In genomic region chr5:17576069-17576468, GRCm38 (mm10) we compare ENCODE assay signal across 10 mouse cellular contexts. TPM values are rescaled to one million over a fixed set of nuclear protein-coding genes. Genes with fewer than 3 reads are reported as not detected.
DNase-seq lines count a peak whose midpoint lies in the region; ATAC-seq and TF ChIP-seq lines count a peak whose summit lies in the region.
"Had no signal": no experiment of that assay in that cellular context is flagged by ENCODE, and none has a peak within 500 bp of the region (broad histone marks: within the 10 kb centered on the region; RNA-seq: fewer than 3 reads in every experiment).

No protein-coding gene starts in this region.

- peak overlapping the region; percentile 73 for H3K4me3 ChIP-seq in heart, embryonic 10.5 days
- no peak overlapping the region for H3K4me3 ChIP-seq in heart, embryonic 12.5 days
- no peak overlapping the region for H3K4me3 ChIP-seq in neural tube, embryonic 12.5 days
- peak overlapping the region; percentile 53 for H3K4me3 ChIP-seq in limb, embryonic 14.5 days (replicated peaks; ENCODE audit: low read length)
- no peak overlapping the region; the same call in 1 of the 2 replicates for H3K4me3 ChIP-seq in stomach, postnatal 0 days (ENCODE audit: low read depth, low read length)
- no peak overlapping the region for H3K4me3 ChIP-seq in cerebellum, adult 2 months (replicated peaks; ENCODE audit: insufficient read depth, low read depth, low read length)
- H3K4me3 ChIP-seq: erythroblast, embryonic 14.5 days had no signal

- H3K4me2 ChIP-seq in heart, embryonic 12.5 days: no peak overlapping the region; the same call in 1 of the 2 replicates
- peak overlapping the region; percentile 76 for H3K4me2 ChIP-seq in neural tube, embryonic 12.5 days (replicated peaks)
- H3K4me2 ChIP-seq in limb, embryonic 14.5 days (replicated peaks; ENCODE audit: low read depth, low read length, severe bottlenecking): peak overlapping the region; percentile 53
- peak overlapping the region; percentile 69 for H3K4me2 ChIP-seq in stomach, postnatal 0 days (replicated peaks; ENCODE audit: low read depth)

- WGBS in heart, embryonic 10.5 days: 60% methylated on average over 2 of the region's 2 CpGs
- WGBS in heart, embryonic 12.5 days: 50% methylated on average over 2 of the region's 2 CpGs
- 52% methylated on average over 2 of the region's 2 CpGs for WGBS in neural tube, embryonic 12.5 days
- WGBS in limb, embryonic 14.5 days: 47% methylated on average over 2 of the region's 2 CpGs
- 36% methylated on average over 2 of the region's 2 CpGs for WGBS in stomach, postnatal 0 days
- WGBS in cerebellum, adult 2 months: 52% methylated on average over 2 of the region's 2 CpGs

- DNase-seq in heart, embryonic 10.5 days (ENCODE audit: low spot score): no peak
- no peak for DNase-seq in neural tube, embryonic 10.5 days (ENCODE audit: extremely low spot score, low spot score)
- no peak for DNase-seq in limb, embryonic 14.5 days (ENCODE audit: low spot score)
- DNase-seq in stomach, postnatal 0 days (ENCODE audit: low spot score): no peak
- DNase-seq in cerebellum, adult 11-12 months: no peak
- DNase-seq in cerebellum, adult 2 months: no peak
- DNase-seq: right cerebral cortex, adult 18-20 months had no signal

- no peak for TF ChIP-seq POLR2A in limb, embryonic 14.5 days (IDR thresholded peaks at IDR 0.05; ENCODE audit: borderline replicate concordance, extremely low read depth, insufficient read depth, insufficient read length)
- no peak for TF ChIP-seq POLR2A in cerebellum, adult 2 months (IDR thresholded peaks at IDR 0.05; ENCODE audit: borderline replicate concordance, insufficient read depth, low read length)

- no peak for ATAC-seq in heart, embryonic 12.5 days (ENCODE audit: insufficient number of reproducible peaks, low FRiP score)
- no peak for ATAC-seq in neural tube, embryonic 12.5 days (ENCODE audit: low FRiP score, low read depth)
- no peak for ATAC-seq in limb, embryonic 14.5 days (ENCODE audit: low FRiP score, low read depth)
- no peak for ATAC-seq in stomach, postnatal 0 days (ENCODE audit: low FRiP score, low TSS enrichment)

- no peaks in the 10 kb centered on the region for H3K36me3 ChIP-seq in heart, embryonic 10.5 days
- H3K36me3 ChIP-seq in heart, embryonic 12.5 days: no peaks in the 10 kb centered on the region
- H3K36me3 ChIP-seq in neural tube, embryonic 12.5 days: no peaks in the 10 kb centered on the region
- no peaks in the 10 kb centered on the region; the same call in 1 of the 2 replicates for H3K36me3 ChIP-seq in limb, embryonic 14.5 days (ENCODE audit: control insufficient read depth, insufficient read depth, low read length)
- no peaks in the 10 kb centered on the region for H3K36me3 ChIP-seq in stomach, postnatal 0 days (ENCODE audit: control insufficient read depth, insufficient read depth, low read length)

- no peak overlapping the region for H3K9ac ChIP-seq in heart, embryonic 12.5 days
- H3K9ac ChIP-seq in neural tube, embryonic 12.5 days: no peak overlapping the region
- no peak overlapping the region for H3K9ac ChIP-seq in limb, embryonic 14.5 days (ENCODE audit: low read depth, low read length, severe bottlenecking)
- no peak overlapping the region for H3K9ac ChIP-seq in stomach, postnatal 0 days (ENCODE audit: low read length)

- H3K27ac ChIP-seq in heart, embryonic 10.5 days: no peak overlapping the region
- H3K27ac ChIP-seq in heart, embryonic 12.5 days (ENCODE audit: poor library complexity, severe bottlenecking): no peak overlapping the region
- no peak overlapping the region for H3K27ac ChIP-seq in neural tube, embryonic 12.5 days
- H3K27ac ChIP-seq in limb, embryonic 14.5 days (replicated peaks; ENCODE audit: low read depth, low read length): no peak overlapping the region
- H3K27ac ChIP-seq in stomach, postnatal 0 days (replicated peaks): no peak overlapping the region
- no peak overlapping the region for H3K27ac ChIP-seq in cerebellum, adult 2 months (ENCODE audit: insufficient read depth, low read length)

- no peak for TF ChIP-seq EP300 in stomach, postnatal 0 days (optimal IDR thresholded peaks at IDR 0.05)

- no peaks in the 10 kb centered on the region for H3K27me3 ChIP-seq in heart, embryonic 10.5 days (ENCODE audit: insufficient read depth, poor library complexity, severe bottlenecking)
- no peaks in the 10 kb centered on the region for H3K27me3 ChIP-seq in heart, embryonic 12.5 days (replicated peaks)
- H3K27me3 ChIP-seq in neural tube, embryonic 12.5 days (replicated peaks): no peaks in the 10 kb centered on the region
- H3K27me3 ChIP-seq in limb, embryonic 14.5 days (ENCODE audit: control insufficient read depth, insufficient read depth, low read length): no peaks in the 10 kb centered on the region
- no peaks in the 10 kb centered on the region for H3K27me3 ChIP-seq in stomach, postnatal 0 days (ENCODE audit: control insufficient read depth, insufficient read depth, low read length)
- H3K27me3 ChIP-seq in cerebellum, adult 2 months (ENCODE audit: control insufficient read depth, insufficient read depth, low read length): no peaks in the 10 kb centered on the region

- H3K9me3 ChIP-seq in heart, embryonic 10.5 days: no peaks in the 10 kb centered on the region
- H3K9me3 ChIP-seq in heart, embryonic 12.5 days (replicated peaks): no peaks in the 10 kb centered on the region
- H3K9me3 ChIP-seq in neural tube, embryonic 12.5 days: no peaks in the 10 kb centered on the region
- H3K9me3 ChIP-seq in limb, embryonic 14.5 days (ENCODE audit: control insufficient read depth, low read length): no peaks in the 10 kb centered on the region
- H3K9me3 ChIP-seq in stomach, postnatal 0 days (ENCODE audit: control insufficient read depth, low read length): no peaks in the 10 kb centered on the region

- H3K4me1 ChIP-seq in heart, embryonic 10.5 days: no peaks in the 10 kb centered on the region
- no peaks in the 10 kb centered on the region for H3K4me1 ChIP-seq in heart, embryonic 12.5 days (replicated peaks)
- H3K4me1 ChIP-seq in neural tube, embryonic 12.5 days: no peaks in the 10 kb centered on the region
- H3K4me1 ChIP-seq in limb, embryonic 14.5 days (ENCODE audit: control insufficient read depth, insufficient read depth, low read length): 0 out of 2 replicates have a peak, but pooled peaks cover 3% of the 10 kb centered on the region
- no peaks in the 10 kb centered on the region for H3K4me1 ChIP-seq in stomach, postnatal 0 days (replicated peaks; ENCODE audit: control insufficient read depth, insufficient read depth)
- H3K4me1 ChIP-seq in cerebellum, adult 2 months (ENCODE audit: control insufficient read depth, insufficient read depth, low read length): no peaks in the 10 kb centered on the region

- TF ChIP-seq CTCF in stomach, postnatal 0 days (IDR thresholded peaks at IDR 0.05; ENCODE audit: low read depth): no peak
- no peak for TF ChIP-seq CTCF in cerebellum, adult 2 months (IDR thresholded peaks at IDR 0.05; ENCODE audit: borderline replicate concordance, insufficient read depth, low read depth, low read length)

RNA-seq across cellular contexts. Expression of gene Sema3c, which starts 2.0 kb away (rescaled TPM):
- 25.5 and 28.3 TPM in 2 replicates for polyA plus RNA-seq in heart, embryonic 10.5 days (2016; fragmentation: Nextera tagmentation; extraction: Ambion mirVana)
- 32.8 and 33.1 TPM in 2 replicates for polyA plus RNA-seq in heart, embryonic 12.5 days (2016; fragmentation: Nextera tagmentation; extraction: Ambion mirVana)
- 31.7 and 36.0 TPM in 2 replicates for polyA plus RNA-seq in neural tube, embryonic 12.5 days (2016; fragmentation: Nextera tagmentation; extraction: Ambion mirVana)
- polyA plus RNA-seq in limb, embryonic 14.5 days (2012; rRNA removed): 28.3 and 29.5 TPM in 2 replicates
- polyA plus RNA-seq in limb, embryonic 14.5 days (2014; fragmentation: Nextera tagmentation; extraction: Ambion mirVana): 71.5 and 73.6 TPM in 2 replicates
- 28.7 and 30.3 TPM in 2 replicates for polyA plus RNA-seq in stomach, postnatal 0 days (2015; fragmentation: Nextera tagmentation; extraction: Ambion mirVana)
- polyA plus RNA-seq in cerebellum, adult 2 months (2012; rRNA removed): 6.1 and 6.7 TPM in 2 replicates
- polyA plus RNA-seq: erythroblast, embryonic 14.5 days had no signal

Comparison
In these comparisons a context has a peak if more than half of its experiments do, and no peak if none do; other contexts are left out.
1. H3K4me3 ChIP-seq: peak in heart, embryonic 10.5 days (single experiment) and limb, embryonic 14.5 days (single experiment); none in heart, embryonic 12.5 days (single experiment), neural tube, embryonic 12.5 days (single experiment), stomach, postnatal 0 days (single experiment) and cerebellum, adult 2 months (single experiment).